ENCODE assay signal across 9 mouse cellular contexts in genomic region chr12:113219867-113220266, GRCm38 (mm10). TPM values are rescaled to one million over a fixed set of nuclear protein-coding genes. Genes with fewer than 3 reads are reported as not detected.
A peak's percentile ranks its signal among the peaks of the same experiment; 100 is the strongest.
DNase-seq lines count a peak whose midpoint lies in the region; ATAC-seq and TF ChIP-seq lines count a peak whose summit lies in the region.
"Had no signal": no experiment of that assay in that cellular context is flagged by ENCODE, and none has a peak within 500 bp of the region (broad histone marks: within the 10 kb centered on the region; RNA-seq: fewer than 3 reads in every experiment).

No protein-coding gene starts in this region.

- no peak overlapping the region for H3K4me3 ChIP-seq in cerebellum, adult 2 months (replicated peaks; ENCODE audit: insufficient read depth, low read depth, low read length)
- no peak overlapping the region for H3K4me3 ChIP-seq in lung, embryonic 14.5 days (ENCODE audit: low read depth, low read length)
- H3K4me3 ChIP-seq: stomach, embryonic 15.5 days had no signal

- H3K9ac ChIP-seq in lung, embryonic 14.5 days, result no peak overlapping the region
- H3K9ac ChIP-seq: stomach, embryonic 15.5 days had no signal

- peak; percentile 47; the same call in 1 of the 2 replicates for TF ChIP-seq CTCF in cerebellum, adult 2 months (IDR thresholded peaks at IDR 0.05; ENCODE audit: borderline replicate concordance, insufficient read depth, low read depth, low read length)
- TF ChIP-seq CTCF in lung, embryonic 14.5 days (IDR thresholded peaks at IDR 0.05; ENCODE audit: low read depth), result peak; percentile 88

- no peak overlapping the region for H3K4me2 ChIP-seq in lung, embryonic 14.5 days
- H3K4me2 ChIP-seq: stomach, embryonic 15.5 days had no signal

- no peaks in the 10 kb centered on the region for H3K4me1 ChIP-seq in cerebellum, adult 2 months (ENCODE audit: control insufficient read depth, insufficient read depth, low read length)
- no peaks in the 10 kb centered on the region for H3K4me1 ChIP-seq in lung, embryonic 14.5 days (ENCODE audit: insufficient read depth)
- H3K4me1 ChIP-seq: stomach, embryonic 15.5 days had no signal

- WGBS in cerebellum, adult 2 months, result 50% methylated on average over 4 of the region's 4 CpGs
- WGBS in lung, embryonic 14.5 days, result 41% methylated on average over 4 of the region's 4 CpGs

- TF ChIP-seq POLR2A in cerebellum, adult 2 months (IDR thresholded peaks at IDR 0.05; ENCODE audit: borderline replicate concordance, insufficient read depth, low read length), result no peak

- no peak overlapping the region for H3K27ac ChIP-seq in cerebellum, adult 2 months (ENCODE audit: insufficient read depth, low read length)
- no peak overlapping the region for H3K27ac ChIP-seq in lung, embryonic 14.5 days (ENCODE audit: low read depth)
- H3K27ac ChIP-seq: stomach, embryonic 15.5 days had no signal

- no peak for ATAC-seq in lung, embryonic 14.5 days (ENCODE audit: insufficient read depth)

- no peaks in the 10 kb centered on the region for H3K27me3 ChIP-seq in cerebellum, adult 2 months (ENCODE audit: control insufficient read depth, insufficient read depth, low read length)
- H3K27me3 ChIP-seq in lung, embryonic 14.5 days (ENCODE audit: insufficient read depth, low read length), result no peaks in the 10 kb centered on the region
- H3K27me3 ChIP-seq: stomach, embryonic 15.5 days had no signal

- DNase-seq in cerebellum, adult 2 months, result no peak
- DNase-seq in cerebellum, postnatal 4 days (ENCODE audit: low spot score in 2 of 2), result no peak
- peak; percentile 26 for DNase-seq in urinary bladder, postnatal 25 days (ENCODE audit: low spot score)
- DNase-seq in urinary bladder, postnatal 4 days (ENCODE audit: low spot score in 2 of 2), result no peak
- peak; percentile 91 for DNase-seq in induced T-regulatory cell, adult 2 months (ENCODE audit: low read depth)
- DNase-seq in lung, embryonic 14.5 days, result peak; percentile 74
- DNase-seq in spleen, postnatal 36 days (ENCODE audit: low spot score in 2 of 2), result peak; percentile 65 to 69
- DNase-seq in right cerebral cortex, postnatal 10 days (ENCODE audit: low spot score in 2 of 2), result no peak

- no peaks in the 10 kb centered on the region for H3K9me3 ChIP-seq in lung, embryonic 14.5 days (ENCODE audit: low read depth, low read length)
- H3K9me3 ChIP-seq: stomach, embryonic 15.5 days had no signal

- H3K36me3 ChIP-seq in lung, embryonic 14.5 days (ENCODE audit: insufficient read depth), result no peaks in the 10 kb centered on the region
- H3K36me3 ChIP-seq: stomach, embryonic 15.5 days had no signal

RNA-seq across cellular contexts. Expression of gene Tmem121, which starts 34.1 kb away (rescaled TPM):
- polyA plus RNA-seq in cerebellum, adult 2 months (2012; rRNA removed), result 30.9 and 31.3 TPM in 2 replicates
- polyA plus RNA-seq in lung, embryonic 14.5 days (2014; fragmentation: Nextera tagmentation; extraction: Ambion mirVana), result 4.3 and 6.1 TPM in 2 replicates

Comparison
In these comparisons a context has a peak if more than half of its experiments do, and no peak if none do; other contexts are left out.
1. DNase-seq: peak in urinary bladder, postnatal 25 days (single experiment), induced T-regulatory cell, adult 2 months (single experiment), lung, embryonic 14.5 days (single experiment) and spleen, postnatal 36 days (2 of 2); none in cerebellum, adult 2 months (0 of 2), cerebellum, postnatal 4 days (0 of 2), urinary bladder, postnatal 4 days (0 of 2) and right cerebral cortex, postnatal 10 days (0 of 2).